Mouse (Mus musculus): ENCODE data around the gene Tent5c. TPM values are rescaled to one million over a fixed set of nuclear protein-coding genes. Genes with fewer than 3 reads are reported as not detected.
"Not testable (repeated sequence)": the region's sequence is repeated elsewhere in the genome, so short reads cannot be mapped to it uniquely, and the experiment has no call there.

Gene Tent5c
- polyA plus RNA-seq, 1 experiment from 2014 or later, result 132 TPM

DNA sequence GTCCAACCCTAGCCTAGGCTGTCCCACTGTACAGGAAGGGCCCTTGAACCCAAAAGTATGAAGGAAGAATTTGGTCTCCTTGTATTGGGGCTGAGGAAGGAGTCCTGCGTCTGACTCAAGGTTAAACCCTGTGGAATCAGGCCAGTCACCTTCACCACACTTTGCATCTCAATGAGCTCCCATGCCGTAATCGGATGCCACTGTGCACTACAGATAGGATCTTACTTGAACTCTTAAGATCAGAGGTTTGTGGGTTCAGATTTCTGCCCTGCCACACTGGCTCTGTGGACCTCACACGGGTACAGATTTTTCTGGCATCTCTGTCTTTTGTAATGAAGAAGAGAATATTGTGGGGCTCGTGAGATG is 68.5 kb downstream of the Tent5c start:
- no peak overlapping the region for H3K4me3 ChIP-seq (ENCODE audit: low read depth, low read length)
- H3K27ac ChIP-seq (ENCODE audit: low read length), result no peak overlapping the region
- no peaks in the 10 kb centered on the region for H3K9me3 ChIP-seq (replicated peaks; ENCODE audit: control insufficient read depth, low read length)
- no peaks in the 10 kb centered on the region for H3K27me3 ChIP-seq (ENCODE audit: control insufficient read depth, insufficient read depth, low read depth, low read length)
- peaks cover 3% of the 10 kb centered on the region for H3K4me1 ChIP-seq (ENCODE audit: control insufficient read depth, low read depth, low read length)
- no peak overlapping the region for H3K4me2 ChIP-seq (ENCODE audit: low read depth, low read length)
- ATAC-seq (ENCODE audit: low read depth), result no peak
- WGBS (ENCODE audit: insufficient replicate concordance), result 61% methylated on average over 5 of the region's 5 CpGs
- no peak overlapping the region for H3K9ac ChIP-seq (ENCODE audit: low read depth, low read length)
- no peaks in the 10 kb centered on the region for H3K36me3 ChIP-seq (ENCODE audit: control insufficient read depth, insufficient read depth)

DNA sequence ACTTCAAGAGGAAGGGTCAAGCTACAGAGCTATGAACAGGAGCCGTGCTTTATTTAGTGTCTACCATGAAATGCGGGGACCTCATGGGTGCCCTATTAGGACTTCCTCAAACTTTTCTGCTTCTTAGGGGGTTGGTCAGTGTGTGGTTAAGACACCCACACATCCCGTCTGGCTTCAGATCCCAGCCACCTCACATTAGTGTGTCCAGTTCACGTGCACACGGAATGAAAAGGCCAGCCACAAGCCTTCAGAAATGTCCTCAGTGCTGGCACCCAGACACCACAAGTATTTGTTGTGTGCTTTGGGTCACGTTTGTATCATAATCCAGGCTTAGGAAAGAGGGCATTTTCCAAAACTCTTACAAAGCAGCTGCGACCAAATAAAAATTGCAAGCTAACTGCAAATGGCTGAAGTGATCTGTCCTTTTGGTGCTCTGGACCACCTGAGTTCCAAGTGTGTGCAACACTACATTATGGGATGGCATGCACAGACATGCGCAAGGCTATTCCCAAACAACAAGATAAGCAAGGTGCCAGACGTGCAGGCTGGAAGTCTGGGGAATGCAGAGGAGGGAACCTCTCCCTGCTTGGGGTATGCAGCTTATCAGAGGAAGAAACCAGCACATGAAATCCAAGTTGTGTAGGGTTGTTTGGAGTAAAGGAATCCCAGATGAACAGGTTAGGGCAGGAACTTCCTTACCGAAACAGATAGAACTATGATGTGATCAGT is 69.0 kb downstream of the Tent5c start:
- no peak for ATAC-seq (ENCODE audit: low read depth)
- WGBS (ENCODE audit: insufficient replicate concordance), result 55% methylated on average over 10 of the region's 10 CpGs

DNA sequence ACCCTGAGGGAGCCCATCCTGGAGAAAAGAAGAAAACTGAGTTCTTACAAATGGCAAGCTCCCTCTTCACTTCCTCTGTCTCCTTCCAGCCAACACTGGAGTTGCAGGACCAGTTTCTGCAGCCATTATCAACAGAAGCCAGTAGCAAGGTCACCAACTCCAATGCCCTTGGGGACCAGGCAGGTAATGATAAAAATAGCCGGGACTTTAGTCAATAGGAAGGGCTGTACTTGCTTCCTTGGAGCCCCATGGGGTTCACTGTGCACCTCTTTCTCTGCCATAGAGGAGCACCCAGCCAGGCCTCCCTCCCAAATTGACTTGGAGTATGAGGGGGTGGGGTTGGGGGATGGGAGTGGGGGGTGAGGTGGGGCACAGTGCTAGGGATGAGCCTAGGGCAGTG is 70.7 kb downstream of the Tent5c start:
- Histone ChIP-seq H3K36me3 (ENCODE audit: control insufficient read depth, insufficient read depth) (no peaks in the 10 kb centered on the region), H3K9me3 (replicated peaks; ENCODE audit: control insufficient read depth, low read length) (no peaks in the 10 kb centered on the region), H3K27me3 (ENCODE audit: control insufficient read depth, insufficient read depth, low read depth, low read length) (no peaks in the 10 kb centered on the region), H3K4me1 (ENCODE audit: control insufficient read depth, low read depth, low read length) (no peaks in the 10 kb centered on the region), H3K4me3 (ENCODE audit: low read depth, low read length) (no peak overlapping the region), H3K4me2 (ENCODE audit: low read depth, low read length) (no peak overlapping the region), H3K27ac (ENCODE audit: low read length) (no peak overlapping the region), H3K9ac (ENCODE audit: low read depth, low read length) (no peak overlapping the region)
- ATAC-seq (ENCODE audit: low read depth), result no peak
- 36% methylated on average over 1 of the region's 1 CpGs for WGBS (ENCODE audit: insufficient replicate concordance)

More for the DNA sequence above, 69.0 kb downstream of the Tent5c start:
- no peaks in the 10 kb centered on the region for H3K27me3 ChIP-seq (ENCODE audit: control insufficient read depth, insufficient read depth, low read depth, low read length)
- H3K4me1 ChIP-seq (ENCODE audit: control insufficient read depth, low read depth, low read length), result no peaks in the 10 kb centered on the region
- H3K4me2 ChIP-seq (ENCODE audit: low read depth, low read length), result no peak overlapping the region
- no peaks in the 10 kb centered on the region for H3K9me3 ChIP-seq (replicated peaks; ENCODE audit: control insufficient read depth, low read length)
- H3K36me3 ChIP-seq (ENCODE audit: control insufficient read depth, insufficient read depth), result no peaks in the 10 kb centered on the region
- H3K9ac ChIP-seq (ENCODE audit: low read depth, low read length), result no peak overlapping the region
- no peak overlapping the region for H3K4me3 ChIP-seq (ENCODE audit: low read depth, low read length)
- no peak overlapping the region for H3K27ac ChIP-seq (ENCODE audit: low read length)

DNA sequence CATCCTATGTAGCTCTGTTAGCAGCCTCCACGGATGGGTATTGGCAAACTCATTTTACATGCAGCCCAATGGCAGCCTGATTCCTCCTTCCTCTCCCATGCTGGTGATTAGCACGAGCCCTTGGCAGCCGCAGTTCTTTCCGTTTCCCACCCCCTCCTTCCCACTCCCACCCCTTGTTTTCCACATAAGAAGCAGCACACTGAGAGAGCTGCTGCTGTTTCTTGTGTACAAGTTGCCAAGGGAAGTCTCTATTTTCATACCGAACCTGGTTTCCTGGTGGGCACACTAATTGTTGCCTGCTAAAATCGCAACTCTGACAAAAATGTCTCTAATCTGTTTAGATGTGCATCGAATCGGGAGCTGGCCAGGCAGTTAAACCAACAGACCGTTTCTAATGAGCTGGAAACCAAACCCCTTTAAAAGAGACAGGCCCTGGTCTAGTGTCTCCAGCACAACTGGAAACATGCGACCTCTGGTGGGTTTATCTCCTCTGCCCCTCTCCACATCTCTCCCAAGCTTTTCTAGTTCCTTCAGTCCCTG is 71.3 kb downstream of the Tent5c start:
- Histone ChIP-seq H3K27ac (ENCODE audit: low read length) (no peak overlapping the region), H3K36me3 (ENCODE audit: control insufficient read depth, insufficient read depth) (no peaks in the 10 kb centered on the region), H3K4me3 (ENCODE audit: low read depth, low read length) (no peak overlapping the region), H3K4me1 (ENCODE audit: control insufficient read depth, low read depth, low read length) (no peaks in the 10 kb centered on the region), H3K9me3 (replicated peaks; ENCODE audit: control insufficient read depth, low read length) (no peaks in the 10 kb centered on the region), H3K27me3 (ENCODE audit: control insufficient read depth, insufficient read depth, low read depth, low read length) (no peaks in the 10 kb centered on the region), H3K4me2 (ENCODE audit: low read depth, low read length) (no peak overlapping the region), H3K9ac (ENCODE audit: low read depth, low read length) (no peak overlapping the region)
- WGBS (ENCODE audit: insufficient replicate concordance), result 51% methylated on average over 10 of the region's 10 CpGs
- ATAC-seq (ENCODE audit: low read depth), result no peak

DNA sequence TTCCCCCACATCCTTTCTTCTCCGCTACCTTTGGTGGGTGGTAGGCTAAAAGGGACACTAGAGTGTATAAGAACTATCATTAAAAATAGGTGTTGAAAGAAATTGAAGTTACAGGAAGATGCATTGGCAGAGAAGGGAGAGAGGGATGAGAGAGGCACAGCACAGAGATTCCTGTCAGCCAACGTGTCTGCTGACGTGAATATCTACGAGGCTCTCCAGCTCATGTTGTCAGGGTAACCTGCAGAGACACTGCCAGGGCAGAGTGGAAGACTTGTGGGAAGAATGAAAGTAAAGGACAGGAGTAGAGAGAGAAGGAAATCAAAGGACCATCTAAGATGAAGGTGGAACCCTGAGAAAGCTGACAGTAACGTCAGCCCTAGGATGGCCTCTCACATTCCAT is 73.5 kb downstream of the Tent5c start:
- no peak for ATAC-seq (ENCODE audit: low read depth)
- no peaks in the 10 kb centered on the region for H3K36me3 ChIP-seq (ENCODE audit: control insufficient read depth, insufficient read depth)
- no peaks in the 10 kb centered on the region for H3K9me3 ChIP-seq (replicated peaks; ENCODE audit: control insufficient read depth, low read length)
- 59% methylated on average over 5 of the region's 5 CpGs for WGBS (ENCODE audit: insufficient replicate concordance)
- no peaks in the 10 kb centered on the region for H3K4me1 ChIP-seq (ENCODE audit: control insufficient read depth, low read depth, low read length)
- no peak overlapping the region for H3K27ac ChIP-seq (ENCODE audit: low read length)
- no peak overlapping the region for H3K4me3 ChIP-seq (ENCODE audit: low read depth, low read length)
- H3K9ac ChIP-seq (ENCODE audit: low read depth, low read length), result no peak overlapping the region
- H3K27me3 ChIP-seq (ENCODE audit: control insufficient read depth, insufficient read depth, low read depth, low read length), result no peaks in the 10 kb centered on the region
- H3K4me2 ChIP-seq (ENCODE audit: low read depth, low read length), result no peak overlapping the region

DNA sequence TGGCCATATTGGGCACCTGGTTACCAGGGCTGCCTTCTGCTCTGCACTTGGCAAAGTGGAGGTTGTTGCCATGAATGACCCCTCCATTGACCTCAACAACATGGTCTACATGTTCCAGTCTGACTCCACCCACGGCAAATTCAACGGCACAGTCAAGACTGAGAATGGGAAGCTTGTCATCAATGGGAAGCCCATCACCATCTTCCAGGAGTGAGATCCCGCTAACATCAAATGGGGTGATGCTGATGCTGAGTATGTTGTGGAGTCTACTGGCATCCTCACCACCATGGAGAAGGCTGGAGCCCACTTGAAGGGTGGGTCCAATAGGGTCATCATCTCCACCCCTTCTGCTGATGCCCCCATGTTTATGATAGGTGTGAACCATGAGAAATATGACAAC is 75.5 kb downstream of the Tent5c start:
- not testable (repeated sequence) for H3K27ac ChIP-seq (ENCODE audit: low read length); H3K27me3 ChIP-seq (ENCODE audit: control insufficient read depth, insufficient read depth, low read depth, low read length); H3K9ac ChIP-seq (ENCODE audit: low read depth, low read length); H3K4me1 ChIP-seq (ENCODE audit: control insufficient read depth, low read depth, low read length); H3K36me3 ChIP-seq (ENCODE audit: control insufficient read depth, insufficient read depth); H3K9me3 ChIP-seq (replicated peaks; ENCODE audit: control insufficient read depth, low read length); ATAC-seq (ENCODE audit: low read depth); H3K4me2 ChIP-seq (ENCODE audit: low read depth, low read length); H3K4me3 ChIP-seq (ENCODE audit: low read depth, low read length)
- 74% methylated on average over 3 of the region's 3 CpGs for WGBS (ENCODE audit: insufficient replicate concordance)

DNA sequence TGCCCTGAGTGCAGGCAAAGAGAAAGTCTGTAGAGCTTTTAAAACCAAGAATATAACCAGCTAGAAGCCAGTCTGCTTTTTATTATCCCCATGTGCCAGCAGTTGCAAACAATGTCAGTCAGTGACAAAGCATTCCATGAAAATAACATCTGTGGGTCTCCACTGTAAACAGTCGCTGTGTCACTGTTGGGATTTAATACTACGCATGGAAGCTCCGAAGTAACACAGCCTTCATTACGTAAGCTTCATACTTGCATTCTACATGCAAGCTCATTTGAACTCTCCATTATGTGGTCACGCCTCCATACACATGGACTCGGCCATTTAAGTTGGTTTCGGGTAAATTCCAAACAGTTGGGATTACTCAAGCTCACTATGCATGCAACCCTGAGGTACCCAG is 77.2 kb downstream of the Tent5c start:
- Histone ChIP-seq H3K27ac (ENCODE audit: low read length) (no peak overlapping the region), H3K27me3 (ENCODE audit: control insufficient read depth, insufficient read depth, low read depth, low read length) (no peaks in the 10 kb centered on the region), H3K4me2 (ENCODE audit: low read depth, low read length) (no peak overlapping the region), H3K4me1 (ENCODE audit: control insufficient read depth, low read depth, low read length) (peaks cover 8% of the 10 kb centered on the region), H3K9ac (ENCODE audit: low read depth, low read length) (no peak overlapping the region), H3K9me3 (replicated peaks; ENCODE audit: control insufficient read depth, low read length) (no peaks in the 10 kb centered on the region), H3K4me3 (ENCODE audit: low read depth, low read length) (no peak overlapping the region), H3K36me3 (ENCODE audit: control insufficient read depth, insufficient read depth) (no peaks in the 10 kb centered on the region)
- ATAC-seq (ENCODE audit: low read depth), result no peak
- 78% methylated on average over 7 of the region's 7 CpGs for WGBS (ENCODE audit: insufficient replicate concordance)

DNA sequence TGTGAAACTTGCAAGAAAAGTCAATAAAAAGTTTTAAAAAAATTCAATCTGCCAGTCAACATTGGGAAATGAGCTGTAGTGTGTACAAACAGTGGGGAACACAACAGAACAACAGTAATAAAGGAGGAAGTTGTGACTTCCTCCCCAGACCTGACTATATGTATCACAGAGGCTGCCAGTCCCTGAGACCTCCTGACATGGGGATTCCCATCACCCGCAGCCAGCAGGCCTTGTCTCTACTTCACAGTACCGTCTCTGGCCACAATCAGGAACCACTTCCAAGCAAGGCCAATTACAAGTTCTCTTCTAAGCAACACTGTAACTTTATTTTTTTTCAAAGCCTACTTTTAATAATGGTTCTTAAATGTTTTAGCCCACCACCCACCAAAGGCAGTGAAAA is 79.8 kb downstream of the Tent5c start:
- H3K9me3 ChIP-seq (replicated peaks; ENCODE audit: control insufficient read depth, low read length), result no peaks in the 10 kb centered on the region
- ATAC-seq (ENCODE audit: low read depth), result no peak
- H3K27ac ChIP-seq (ENCODE audit: low read length), result no peak overlapping the region
- WGBS (ENCODE audit: insufficient replicate concordance), result 39% methylated on average over 2 of the region's 2 CpGs
- H3K36me3 ChIP-seq (ENCODE audit: control insufficient read depth, insufficient read depth), result no peaks in the 10 kb centered on the region
- H3K27me3 ChIP-seq (ENCODE audit: control insufficient read depth, insufficient read depth, low read depth, low read length), result no peaks in the 10 kb centered on the region
- H3K4me3 ChIP-seq (ENCODE audit: low read depth, low read length), result no peak overlapping the region
- H3K4me1 ChIP-seq (ENCODE audit: control insufficient read depth, low read depth, low read length), result peaks cover 8% of the 10 kb centered on the region
- H3K4me2 ChIP-seq (ENCODE audit: low read depth, low read length), result no peak overlapping the region
- no peak overlapping the region for H3K9ac ChIP-seq (ENCODE audit: low read depth, low read length)

DNA sequence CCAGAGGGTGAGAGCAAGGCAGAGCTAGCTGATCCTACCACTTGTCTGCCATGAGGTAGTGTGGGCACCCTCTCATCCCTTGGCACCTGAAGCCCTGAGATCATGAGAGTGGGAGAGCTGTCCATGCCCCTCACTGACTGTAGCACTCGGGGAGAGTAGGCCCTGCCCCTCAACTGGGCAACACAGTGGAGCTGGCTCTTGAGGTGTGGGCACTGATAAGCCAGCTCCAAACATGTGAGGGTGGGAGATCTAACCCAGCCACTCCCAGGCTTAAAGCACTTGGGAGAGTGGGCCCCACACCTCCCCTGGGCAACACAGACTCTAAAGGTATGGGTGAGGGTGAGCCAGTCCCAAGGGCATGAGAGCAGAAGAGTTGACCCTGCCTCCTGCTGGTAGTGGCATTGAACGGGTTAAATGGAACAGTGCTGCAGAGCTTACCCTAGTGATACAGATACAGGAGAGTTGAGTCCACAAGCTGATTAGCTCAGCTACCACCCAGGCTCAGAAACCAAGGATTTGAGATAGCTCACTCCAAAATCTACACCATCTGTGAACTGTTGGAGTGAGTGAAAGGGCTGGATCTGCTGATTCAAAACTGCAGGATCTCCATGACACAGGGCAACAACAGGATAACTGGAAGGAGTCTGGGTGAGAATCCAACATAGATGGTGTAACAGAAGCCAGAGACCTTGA is 80.6 kb downstream of the Tent5c start:
- Histone ChIP-seq H3K36me3 (ENCODE audit: control insufficient read depth, insufficient read depth) (no peaks in the 10 kb centered on the region), H3K4me3 (ENCODE audit: low read depth, low read length) (no peak overlapping the region), H3K9ac (ENCODE audit: low read depth, low read length) (no peak overlapping the region), H3K27ac (ENCODE audit: low read length) (no peak overlapping the region), H3K9me3 (replicated peaks; ENCODE audit: control insufficient read depth, low read length) (no peaks in the 10 kb centered on the region), H3K4me1 (ENCODE audit: control insufficient read depth, low read depth, low read length) (peaks cover 8% of the 10 kb centered on the region), H3K27me3 (ENCODE audit: control insufficient read depth, insufficient read depth, low read depth, low read length) (no peaks in the 10 kb centered on the region), H3K4me2 (ENCODE audit: low read depth, low read length) (no peak overlapping the region)
- ATAC-seq (ENCODE audit: low read depth), result peak; percentile 86
- 14% methylated on average over 2 of the region's 2 CpGs for WGBS (ENCODE audit: insufficient replicate concordance)
